Mouse (Mus musculus): ENCODE data around the gene Rnf10. TPM values are rescaled to one million over a fixed set of nuclear protein-coding genes. Genes with fewer than 3 reads are reported as not detected.

Gene Rnf10
- polyA plus RNA-seq, 1 experiment from 2014 or later, result 172 TPM

GRCm38 (mm10) chr5:115278785-115279184 is 6.1 kb upstream of the Rnf10 start:
- Histone ChIP-seq H3K36me3 (ENCODE audit: control insufficient read depth, insufficient read depth, low read length) (no peaks in the 10 kb centered on the region), H3K27me3 (ENCODE audit: control insufficient read depth, insufficient read depth, low read depth, low read length) (no peaks in the 10 kb centered on the region), H3K4me1 (ENCODE audit: control insufficient read depth, insufficient read depth, low read length) (peaks cover 4% of the 10 kb centered on the region), H3K4me3 (ENCODE audit: low read depth, low read length) (no peak overlapping the region), H3K9me3 (replicated peaks; ENCODE audit: control insufficient read depth, low read length, poor library complexity, severe bottlenecking) (no peaks in the 10 kb centered on the region), H3K9ac (ENCODE audit: low read depth, low read length) (no peak overlapping the region), H3K27ac (ENCODE audit: low read length) (no peak overlapping the region), H3K4me2 (ENCODE audit: low read length) (no peak overlapping the region)
- ATAC-seq, result no peak
- 52% methylated on average over 2 of the region's 2 CpGs for WGBS

- no peak overlapping the region for H3K9ac ChIP-seq (ENCODE audit: low read depth, low read length)
- H3K4me1 ChIP-seq (ENCODE audit: control insufficient read depth, insufficient read depth, low read length), result peaks cover 4% of the 10 kb centered on the region
- no peak overlapping the region for H3K27ac ChIP-seq (ENCODE audit: low read length)
- WGBS, result 81% methylated on average over 1 of the region's 1 CpGs
- H3K4me3 ChIP-seq (ENCODE audit: low read depth, low read length), result no peak overlapping the region
- H3K4me2 ChIP-seq (ENCODE audit: low read length), result no peak overlapping the region
- no peaks in the 10 kb centered on the region for H3K36me3 ChIP-seq (ENCODE audit: control insufficient read depth, insufficient read depth, low read length)
- ATAC-seq, result no peak
- no peaks in the 10 kb centered on the region for H3K27me3 ChIP-seq (ENCODE audit: control insufficient read depth, insufficient read depth, low read depth, low read length)
- H3K9me3 ChIP-seq (replicated peaks; ENCODE audit: control insufficient read depth, low read length, poor library complexity, severe bottlenecking), result no peaks in the 10 kb centered on the region
Measured at GRCm38 (mm10) chr5:115278053-115278452, 5.4 kb upstream of the Rnf10 start.

- peaks cover 11% of the 10 kb centered on the region for H3K4me1 ChIP-seq (ENCODE audit: control insufficient read depth, insufficient read depth, low read length)
- no peak for ATAC-seq
- H3K9ac ChIP-seq (ENCODE audit: low read depth, low read length), result no peak overlapping the region
- no peak overlapping the region for H3K4me3 ChIP-seq (ENCODE audit: low read depth, low read length)
- H3K27ac ChIP-seq (ENCODE audit: low read length), result no peak overlapping the region
- H3K27me3 ChIP-seq (ENCODE audit: control insufficient read depth, insufficient read depth, low read depth, low read length), result no peaks in the 10 kb centered on the region
- H3K36me3 ChIP-seq (ENCODE audit: control insufficient read depth, insufficient read depth, low read length), result no peaks in the 10 kb centered on the region
- no peaks in the 10 kb centered on the region for H3K9me3 ChIP-seq (replicated peaks; ENCODE audit: control insufficient read depth, low read length, poor library complexity, severe bottlenecking)
- no peak overlapping the region for H3K4me2 ChIP-seq (ENCODE audit: low read length)
- 36% methylated on average over 14 of the region's 14 CpGs for WGBS
Measured at GRCm38 (mm10) chr5:115275998-115276397, 3.3 kb upstream of the Rnf10 start.

GRCm38 (mm10) chr5:115274771-115275170 is 2.1 kb upstream of the Rnf10 start:
- 86% methylated on average over 1 of the region's 1 CpGs for WGBS
- no peak overlapping the region for H3K27ac ChIP-seq (ENCODE audit: low read length)
- no peaks in the 10 kb centered on the region for H3K27me3 ChIP-seq (ENCODE audit: control insufficient read depth, insufficient read depth, low read depth, low read length)

GRCm38 (mm10) chr5:115274353-115274752 is 1.7 kb upstream of the Rnf10 start:
- no peaks in the 10 kb centered on the region for H3K36me3 ChIP-seq (ENCODE audit: control insufficient read depth, insufficient read depth, low read length)
- H3K9ac ChIP-seq (ENCODE audit: low read depth, low read length), result no peak overlapping the region
- no peak for ATAC-seq
- H3K4me1 ChIP-seq (ENCODE audit: control insufficient read depth, insufficient read depth, low read length), result peaks cover 22% of the 10 kb centered on the region
- 70% methylated on average over 1 of the region's 1 CpGs for WGBS
- H3K4me3 ChIP-seq (ENCODE audit: low read depth, low read length), result no peak overlapping the region
- H3K27ac ChIP-seq (ENCODE audit: low read length), result no peak overlapping the region
- no peaks in the 10 kb centered on the region for H3K9me3 ChIP-seq (replicated peaks; ENCODE audit: control insufficient read depth, low read length, poor library complexity, severe bottlenecking)
- H3K27me3 ChIP-seq (ENCODE audit: control insufficient read depth, insufficient read depth, low read depth, low read length), result no peaks in the 10 kb centered on the region
- H3K4me2 ChIP-seq (ENCODE audit: low read length), result no peak overlapping the region

More at GRCm38 (mm10) chr5:115274771-115275170, 2.1 kb upstream of the Rnf10 start:
- H3K9ac ChIP-seq (ENCODE audit: low read depth, low read length), result no peak overlapping the region
- no peaks in the 10 kb centered on the region for H3K9me3 ChIP-seq (replicated peaks; ENCODE audit: control insufficient read depth, low read length, poor library complexity, severe bottlenecking)
- H3K4me2 ChIP-seq (ENCODE audit: low read length), result no peak overlapping the region
- peaks cover 19% of the 10 kb centered on the region for H3K4me1 ChIP-seq (ENCODE audit: control insufficient read depth, insufficient read depth, low read length)
- ATAC-seq, result no peak
- no peak overlapping the region for H3K4me3 ChIP-seq (ENCODE audit: low read depth, low read length)
- no peaks in the 10 kb centered on the region for H3K36me3 ChIP-seq (ENCODE audit: control insufficient read depth, insufficient read depth, low read length)

GRCm38 (mm10) chr5:115273549-115274135 is 944 bp upstream of the Rnf10 start:
- H3K27me3 ChIP-seq (ENCODE audit: control insufficient read depth, insufficient read depth, low read depth, low read length), result no peaks in the 10 kb centered on the region
- no peak overlapping the region for H3K9ac ChIP-seq (ENCODE audit: low read depth, low read length)
- H3K4me2 ChIP-seq (ENCODE audit: low read length), result peak overlapping the region; percentile 52
- 64% methylated on average over 6 of the region's 6 CpGs for WGBS
- no peaks in the 10 kb centered on the region for H3K36me3 ChIP-seq (ENCODE audit: control insufficient read depth, insufficient read depth, low read length)
- peak overlapping the region; percentile 89 for H3K27ac ChIP-seq (ENCODE audit: low read length)
- no peaks in the 10 kb centered on the region for H3K9me3 ChIP-seq (replicated peaks; ENCODE audit: control insufficient read depth, low read length, poor library complexity, severe bottlenecking)
- 0 out of 2 replicates have a peak, but pooled peaks have one; percentile 5 for ATAC-seq
- peaks cover 29% of the 10 kb centered on the region for H3K4me1 ChIP-seq (ENCODE audit: control insufficient read depth, insufficient read depth, low read length)
- peak overlapping the region; percentile 97; the same call in 1 of the 2 replicates for H3K4me3 ChIP-seq (ENCODE audit: low read depth, low read length)

- Histone ChIP-seq H3K4me1 (ENCODE audit: control insufficient read depth, insufficient read depth, low read length) (peaks cover 32% of the 10 kb centered on the region), H3K36me3 (ENCODE audit: control insufficient read depth, insufficient read depth, low read length) (no peaks in the 10 kb centered on the region), H3K9me3 (replicated peaks; ENCODE audit: control insufficient read depth, low read length, poor library complexity, severe bottlenecking) (no peaks in the 10 kb centered on the region), H3K4me2 (ENCODE audit: low read length) (peak overlapping the region; percentile 86), H3K9ac (ENCODE audit: low read depth, low read length) (peak overlapping the region; percentile 98), H3K27ac (ENCODE audit: low read length) (peak overlapping the region; percentile 89), H3K4me3 (ENCODE audit: low read depth, low read length) (peak overlapping the region; percentile 97), H3K27me3 (ENCODE audit: control insufficient read depth, insufficient read depth, low read depth, low read length) (no peaks in the 10 kb centered on the region)
- under 1% methylated on average over 66 of the region's 77 CpGs for WGBS
- ATAC-seq, result peak; percentile 52; the same call in 1 of the 2 replicates
Measured at GRCm38 (mm10) chr5:115271931-115272811, 527 bp downstream of the Rnf10 start.

- 95% methylated on average over 1 of the region's 1 CpGs for WGBS
- Histone ChIP-seq H3K36me3 (ENCODE audit: control insufficient read depth, insufficient read depth, low read length) (no peaks in the 10 kb centered on the region), H3K27ac (ENCODE audit: low read length) (no peak overlapping the region), H3K4me1 (ENCODE audit: control insufficient read depth, insufficient read depth, low read length) (peaks cover 37% of the 10 kb centered on the region), H3K9ac (ENCODE audit: low read depth, low read length) (no peak overlapping the region), H3K4me2 (ENCODE audit: low read length) (peak overlapping the region; percentile 86), H3K4me3 (ENCODE audit: low read depth, low read length) (no peak overlapping the region), H3K27me3 (ENCODE audit: control insufficient read depth, insufficient read depth, low read depth, low read length) (no peaks in the 10 kb centered on the region), H3K9me3 (replicated peaks; ENCODE audit: control insufficient read depth, low read length, poor library complexity, severe bottlenecking) (no peaks in the 10 kb centered on the region)
- no peak for ATAC-seq
Measured at GRCm38 (mm10) chr5:115269969-115270368, 2.7 kb downstream of the Rnf10 start.

GRCm38 (mm10) chr5:115268266-115268665 is 4.4 kb downstream of the Rnf10 start:
- no peaks in the 10 kb centered on the region for H3K27me3 ChIP-seq (ENCODE audit: control insufficient read depth, insufficient read depth, low read depth, low read length)
- no peak for ATAC-seq
- WGBS, result 72% methylated on average over 3 of the region's 3 CpGs
- peaks cover 37% of the 10 kb centered on the region for H3K4me1 ChIP-seq (ENCODE audit: control insufficient read depth, insufficient read depth, low read length)
- no peak overlapping the region for H3K9ac ChIP-seq (ENCODE audit: low read depth, low read length)
- no peak overlapping the region for H3K27ac ChIP-seq (ENCODE audit: low read length)
- no peaks in the 10 kb centered on the region for H3K9me3 ChIP-seq (replicated peaks; ENCODE audit: control insufficient read depth, low read length, poor library complexity, severe bottlenecking)
- H3K4me2 ChIP-seq (ENCODE audit: low read length), result no peak overlapping the region
- no peaks in the 10 kb centered on the region for H3K36me3 ChIP-seq (ENCODE audit: control insufficient read depth, insufficient read depth, low read length)
- H3K4me3 ChIP-seq (ENCODE audit: low read depth, low read length), result no peak overlapping the region

Data from midbrain, embryonic 16.5 days (tissue).